Mouse (Mus musculus): ENCODE data around the gene Slc35a1.

GRCm38 (mm10) chr4:34723186-34723585 is 35.9 kb upstream of the Slc35a1 start:
- TF ChIP-seq POLR2A (IDR thresholded peaks at IDR 0.05; ENCODE audit: borderline replicate concordance, extremely low read depth, insufficient read depth, insufficient read length, poor library complexity, severe bottlenecking) (no peak), CTCF (IDR thresholded peaks at IDR 0.05; ENCODE audit: borderline replicate concordance, extremely low read depth, insufficient read depth, insufficient read length) (no peak)
